Comparison of ENCODE assay signal across 9 mouse cellular contexts in the genomic region with DNA sequence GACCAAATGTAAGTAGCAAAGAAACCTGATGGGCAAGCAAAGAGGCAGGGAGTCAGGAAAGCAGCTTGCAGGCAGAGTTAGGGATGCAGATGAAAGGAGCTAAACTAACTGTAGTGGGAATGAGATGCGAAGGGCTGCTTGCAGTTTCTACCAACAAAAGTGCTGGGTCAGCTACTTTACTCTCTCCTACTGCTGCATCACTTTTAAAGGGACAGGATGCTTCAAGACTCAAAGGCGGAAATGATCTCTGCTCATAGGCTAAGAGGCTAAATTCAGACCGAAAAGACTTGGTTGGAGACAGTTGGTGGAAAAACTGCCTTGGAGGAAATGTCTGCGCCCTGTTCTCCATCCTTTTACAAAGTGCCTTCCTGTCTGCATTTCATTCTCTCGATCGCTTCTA. TPM values are rescaled to one million over a fixed set of nuclear protein-coding genes. Genes with fewer than 3 reads are reported as not detected.
DNase-seq lines count a peak whose midpoint lies in the region; ATAC-seq lines count a peak whose summit lies in the region.
"Had no signal": no experiment of that assay in that cellular context is flagged by ENCODE, and none has a peak within 500 bp of the region (broad histone marks: within the 10 kb centered on the region; RNA-seq: fewer than 3 reads in every experiment).

No protein-coding gene starts in this region.

- peak overlapping the region; percentile 87 for H3K9ac ChIP-seq in heart, embryonic 14.5 days (ENCODE audit: low read length)
- no peak overlapping the region for H3K9ac ChIP-seq in liver, embryonic 13.5 days

- H3K4me3 ChIP-seq in heart, embryonic 14.5 days (ENCODE audit: control insufficient read depth in 1 of 2, insufficient read depth in 1 of 2, low read depth in 1 of 2, low read length in 2 of 2) = peak overlapping the region; percentile 70 to 72; a peak in 3 of 4 replicates
- no peak overlapping the region for H3K4me3 ChIP-seq in liver, embryonic 13.5 days (replicated peaks)
- H3K4me3 ChIP-seq: erythroblast, embryonic 14.5 days had no signal

- H3K36me3 ChIP-seq in heart, embryonic 14.5 days (ENCODE audit: control insufficient read depth, insufficient read depth, low read length) = no peaks in the 10 kb centered on the region
- H3K36me3 ChIP-seq in liver, embryonic 13.5 days = no peaks in the 10 kb centered on the region

- peak; percentile 13 for DNase-seq in adrenal gland, postnatal 14 days
- DNase-seq in adrenal gland, postnatal 25 days = no peak
- peak; percentile 8 for DNase-seq in CD4-positive helper T cell, adult 2 months (ENCODE audit: low read depth, low spot score)
- no peak for DNase-seq in liver, embryonic 13.5 days
- DNase-seq in urinary bladder, adult 18-20 months (ENCODE audit: low spot score in 2 of 2) = no peak
- DNase-seq in layer of hippocampus, postnatal 10 days (ENCODE audit: low spot score in 2 of 2) = no peak

- peak overlapping the region; percentile 91 for H3K4me2 ChIP-seq in heart, embryonic 14.5 days (ENCODE audit: low read length)
- peak overlapping the region; percentile 67 for H3K4me2 ChIP-seq in liver, embryonic 13.5 days

- WGBS in heart, embryonic 14.5 days = 2% methylated on average over 6 of the region's 6 CpGs
- 2% methylated on average over 6 of the region's 6 CpGs for WGBS in liver, embryonic 13.5 days (ENCODE audit: insufficient replicate concordance)

- peaks cover 13% of the 10 kb centered on the region for H3K27me3 ChIP-seq in heart, embryonic 14.5 days (ENCODE audit: control insufficient read depth, insufficient read depth, low read length)
- H3K27me3 ChIP-seq in liver, embryonic 13.5 days = peaks cover 67% of the 10 kb centered on the region

- H3K4me1 ChIP-seq in heart, embryonic 14.5 days (ENCODE audit: control insufficient read depth in 2 of 2, insufficient read depth in 2 of 2, low read length in 2 of 2) = peaks cover 0 to 13% of the 10 kb centered on the region in 2 experiments; a peak in 2 of 4 replicates
- H3K4me1 ChIP-seq in liver, embryonic 13.5 days (replicated peaks) = peaks cover 27% of the 10 kb centered on the region

- H3K27ac ChIP-seq in heart, embryonic 14.5 days (replicated peaks in 1 of 2; ENCODE audit: control insufficient read depth in 1 of 2, insufficient read depth in 1 of 2, low read depth in 2 of 2, low read length in 2 of 2) = no peak overlapping the region; a peak in 1 of 4 replicates
- no peak overlapping the region for H3K27ac ChIP-seq in liver, embryonic 13.5 days

- no peaks in the 10 kb centered on the region for H3K9me3 ChIP-seq in heart, embryonic 14.5 days (ENCODE audit: control insufficient read depth, low read length)
- no peaks in the 10 kb centered on the region for H3K9me3 ChIP-seq in liver, embryonic 13.5 days (replicated peaks)

- no peak for ATAC-seq in heart, embryonic 14.5 days (ENCODE audit: insufficient number of reproducible peaks, insufficient read depth, low FRiP score, low read depth)
- ATAC-seq in liver, embryonic 13.5 days (ENCODE audit: low read depth) = no peak
- no peak for ATAC-seq in granulocyte monocyte progenitor cell, adult 5-6 weeks (replicated peaks; ENCODE audit: poor library complexity, severe bottlenecking)

RNA-seq across cellular contexts. Expression of gene Fgf9, which starts 0.4 kb away (rescaled TPM):
- 17.7 and 17.9 TPM in 2 replicates for total RNA-seq in adrenal gland, postnatal 14 days (2021)
- total RNA-seq in adrenal gland, postnatal 25 days (2021) = 21.3 and 27.9 TPM in 2 replicates
- polyA plus RNA-seq in heart, embryonic 14.5 days (2014; fragmentation: Nextera tagmentation; extraction: Ambion mirVana) = 8.3 and 8.4 TPM in 2 replicates
- polyA plus RNA-seq in liver, embryonic 13.5 days (2015; fragmentation: Nextera tagmentation; extraction: Ambion mirVana) = 0.68 and 0.83 TPM in 2 replicates
- 10 to 100 TPM; 15.8 to 16.9 TPM for total RNA-seq in layer of hippocampus, postnatal 10 days (2021)
- not detected in 2 replicates for total RNA-seq in granulocyte monocyte progenitor cell, adult 5-6 weeks (2014; fragmentation: Nextera tagmentation)
- not detected in 2 replicates for total RNA-seq in granulocyte monocyte progenitor cell, adult 5-6 weeks (2017)
- polyA plus RNA-seq: erythroblast, embryonic 14.5 days had no signal

Comparison
In these comparisons a context has a peak if more than half of its experiments do, and no peak if none do; other contexts are left out.
1. DNase-seq: peak in adrenal gland, postnatal 14 days (single experiment) and CD4-positive helper T cell, adult 2 months (single experiment); none in adrenal gland, postnatal 25 days (single experiment), liver, embryonic 13.5 days (single experiment), urinary bladder, adult 18-20 months (0 of 2) and layer of hippocampus, postnatal 10 days (0 of 2).
2. RNA of gene Fgf9, which starts 0.4 kb away (total RNA-seq): 21.3 to 27.9 TPM in adrenal gland, postnatal 25 days, 17.7 to 17.9 TPM in adrenal gland, postnatal 14 days and 15.8 to 16.9 TPM in layer of hippocampus, postnatal 10 days; not detected in granulocyte monocyte progenitor cell, adult 5-6 weeks; every median in the first group is over 10 times any median in the second.